8 mouse cellular contexts compared by ENCODE assay signal in genomic region chr7:109967805-109968579, GRCm38 (mm10). TPM values are rescaled to one million over a fixed set of nuclear protein-coding genes. Genes with fewer than 3 reads are reported as not detected.
A peak's percentile ranks its signal among the peaks of the same experiment; 100 is the strongest.
DNase-seq lines count a peak whose midpoint lies in the region; ATAC-seq and TF ChIP-seq lines count a peak whose summit lies in the region.

No protein-coding gene starts in this region.

- ATAC-seq in liver, postnatal 0 days: peak; percentile 51; the same call in 1 of the 2 replicates
- ATAC-seq in liver, embryonic 12.5 days: no peak
- ATAC-seq in neural tube, embryonic 15.5 days (ENCODE audit: low FRiP score): peak; percentile 65

- no peak overlapping the region for H3K4me3 ChIP-seq in liver, postnatal 0 days (ENCODE audit: low read depth, low read length)
- H3K4me3 ChIP-seq in liver, embryonic 12.5 days: no peak overlapping the region
- no peak overlapping the region for H3K4me3 ChIP-seq in neural tube, embryonic 15.5 days (replicated peaks)

- peaks cover 7% of the 10 kb centered on the region for H3K36me3 ChIP-seq in liver, postnatal 0 days (replicated peaks; ENCODE audit: insufficient read depth, low read length)
- peaks cover 6% of the 10 kb centered on the region for H3K36me3 ChIP-seq in liver, embryonic 12.5 days
- peaks cover 6% of the 10 kb centered on the region for H3K36me3 ChIP-seq in neural tube, embryonic 15.5 days

- H3K27me3 ChIP-seq in liver, postnatal 0 days (ENCODE audit: insufficient read depth, low read length): no peaks in the 10 kb centered on the region
- no peaks in the 10 kb centered on the region for H3K27me3 ChIP-seq in liver, embryonic 12.5 days (replicated peaks)
- no peaks in the 10 kb centered on the region for H3K27me3 ChIP-seq in neural tube, embryonic 15.5 days (replicated peaks)

- H3K4me2 ChIP-seq in liver, postnatal 0 days (ENCODE audit: low read depth, low read length): no peak overlapping the region
- no peak overlapping the region for H3K4me2 ChIP-seq in liver, embryonic 12.5 days
- H3K4me2 ChIP-seq in neural tube, embryonic 15.5 days: no peak overlapping the region

- TF ChIP-seq EP300 in liver, postnatal 0 days (IDR thresholded peaks at IDR 0.05; ENCODE audit: low read depth): no peak

- H3K4me1 ChIP-seq in liver, postnatal 0 days (ENCODE audit: insufficient read depth): no peaks in the 10 kb centered on the region
- H3K4me1 ChIP-seq in liver, embryonic 12.5 days: no peaks in the 10 kb centered on the region; the same call in 1 of the 2 replicates
- H3K4me1 ChIP-seq in neural tube, embryonic 15.5 days: peaks cover 10% of the 10 kb centered on the region

- H3K9me3 ChIP-seq in liver, postnatal 0 days (ENCODE audit: low read length): no peaks in the 10 kb centered on the region
- 0 out of 2 replicates have a peak, but pooled peaks cover 3% of the 10 kb centered on the region for H3K9me3 ChIP-seq in liver, embryonic 12.5 days (replicated peaks)
- no peaks in the 10 kb centered on the region for H3K9me3 ChIP-seq in neural tube, embryonic 15.5 days (replicated peaks)

- no peak overlapping the region for H3K9ac ChIP-seq in liver, postnatal 0 days (replicated peaks)
- no peak overlapping the region for H3K9ac ChIP-seq in liver, embryonic 12.5 days
- no peak overlapping the region for H3K9ac ChIP-seq in neural tube, embryonic 15.5 days (replicated peaks)

- WGBS in liver, postnatal 0 days (ENCODE audit: insufficient replicate concordance): 55% methylated on average over 11 of the region's 11 CpGs
- WGBS in liver, embryonic 12.5 days (ENCODE audit: insufficient replicate concordance): 53% methylated on average over 11 of the region's 11 CpGs
- WGBS in neural tube, embryonic 15.5 days: 50% methylated on average over 11 of the region's 11 CpGs

- 0 out of 2 replicates have a peak overlapping the region, but pooled peaks have one; percentile 16 for H3K27ac ChIP-seq in liver, postnatal 0 days (ENCODE audit: low read depth)
- H3K27ac ChIP-seq in liver, embryonic 12.5 days: no peak overlapping the region
- H3K27ac ChIP-seq in neural tube, embryonic 15.5 days (replicated peaks): peak overlapping the region; percentile 69

- peak; percentile 37 for DNase-seq in liver, postnatal 0 days
- peak; percentile 63 for DNase-seq in cerebellum, adult 9-10 months
- peak; percentile 50 to 70 for DNase-seq in heart, adult 9 months (ENCODE audit: low spot score in 2 of 2)
- DNase-seq in layer of hippocampus, postnatal 10 days (ENCODE audit: low spot score in 2 of 2): peak; percentile 48 to 60
- no peak for DNase-seq in adrenal gland, postnatal 4 days (ENCODE audit: low spot score in 2 of 2)
- no peak for DNase-seq in adrenal gland, adult 18-20 months (ENCODE audit: low spot score in 2 of 2)

- no peak for TF ChIP-seq CTCF in liver, postnatal 0 days (IDR thresholded peaks at IDR 0.05; ENCODE audit: low read depth)

RNA-seq across cellular contexts. Expression of gene Dennd5a, which starts 7.7 kb away (rescaled TPM):
- 8.0 and 8.9 TPM in 2 replicates for polyA plus RNA-seq in liver, postnatal 0 days (2015; fragmentation: Nextera tagmentation; extraction: Ambion mirVana)
- 13.3 and 14.8 TPM in 2 replicates for polyA plus RNA-seq in liver, embryonic 12.5 days (2016; fragmentation: Nextera tagmentation; extraction: Ambion mirVana)
- 100 to 1,000 TPM; 139 to 164 TPM for total RNA-seq in layer of hippocampus, postnatal 10 days (2021)
- polyA plus RNA-seq in neural tube, embryonic 15.5 days (2015; fragmentation: Nextera tagmentation; extraction: Ambion mirVana): 34.4 and 39.2 TPM in 2 replicates
- total RNA-seq in adrenal gland, postnatal 4 days (2021): 100 to 1,000 TPM; 150 to 154 TPM
- 100 to 1,000 TPM; 158 to 167 TPM for total RNA-seq in adrenal gland, adult 18-20 months (2021)

RNA-seq across cellular contexts. Expression of gene Tmem41b, which starts 18.7 kb away (rescaled TPM):
- 26.9 and 27.7 TPM in 2 replicates for polyA plus RNA-seq in liver, postnatal 0 days (2015; fragmentation: Nextera tagmentation; extraction: Ambion mirVana)
- polyA plus RNA-seq in liver, embryonic 12.5 days (2016; fragmentation: Nextera tagmentation; extraction: Ambion mirVana): 47.3 and 47.4 TPM in 2 replicates
- 10 to 100 TPM; 52.4 to 61.5 TPM for total RNA-seq in layer of hippocampus, postnatal 10 days (2021)
- 62.6 and 65.2 TPM in 2 replicates for polyA plus RNA-seq in neural tube, embryonic 15.5 days (2015; fragmentation: Nextera tagmentation; extraction: Ambion mirVana)
- total RNA-seq in adrenal gland, postnatal 4 days (2021): 10 to 100 TPM; 43.4 to 49.2 TPM
- 10 to 100 TPM; 47.1 to 70.2 TPM for total RNA-seq in adrenal gland, adult 18-20 months (2021)

RNA-seq across cellular contexts. Expression of gene Ipo7, which starts 50.1 kb away (rescaled TPM):
- polyA plus RNA-seq in liver, postnatal 0 days (2015; fragmentation: Nextera tagmentation; extraction: Ambion mirVana): 10.7 and 11.9 TPM in 2 replicates
- 35.8 and 35.9 TPM in 2 replicates for polyA plus RNA-seq in liver, embryonic 12.5 days (2016; fragmentation: Nextera tagmentation; extraction: Ambion mirVana)
- 10 to 100 TPM; 89.6 to 89.8 TPM for total RNA-seq in layer of hippocampus, postnatal 10 days (2021)
- 43.6 and 44.8 TPM in 2 replicates for polyA plus RNA-seq in neural tube, embryonic 15.5 days (2015; fragmentation: Nextera tagmentation; extraction: Ambion mirVana)
- 10 to 100 TPM; 70.4 to 73.8 TPM for total RNA-seq in adrenal gland, postnatal 4 days (2021)
- total RNA-seq in adrenal gland, adult 18-20 months (2021): 10 to 100 TPM; 96.2 to 96.7 TPM

Comparison
In these comparisons a context has a peak if more than half of its experiments do, and no peak if none do; other contexts are left out.
1. DNase-seq: peak in liver, postnatal 0 days (single experiment), cerebellum, adult 9-10 months (single experiment), heart, adult 9 months (2 of 2) and layer of hippocampus, postnatal 10 days (2 of 2); none in adrenal gland, postnatal 4 days (0 of 2) and adrenal gland, adult 18-20 months (0 of 2).